Comparison of ENCODE assay signal across 18 mouse cellular contexts in genomic region chr1:59439941-59440340, GRCm38 (mm10).
"Had no signal": no experiment of that assay in that cellular context is flagged by ENCODE, and none has a peak within 500 bp of the region (broad histone marks: within the 10 kb centered on the region; RNA-seq: fewer than 3 reads in every experiment).

No protein-coding gene starts in this region.

- H3K36me3 ChIP-seq: limb, embryonic 12.5 days; limb, embryonic 15.5 days; liver, embryonic 12.5 days; liver, embryonic 15.5 days; midbrain, embryonic 12.5 days; neural tube, embryonic 13.5 days had no signal

- H3K4me2 ChIP-seq: limb, embryonic 12.5 days; limb, embryonic 15.5 days; liver, embryonic 12.5 days; liver, embryonic 15.5 days; midbrain, embryonic 12.5 days; neural tube, embryonic 13.5 days had no signal

- H3K9ac ChIP-seq: limb, embryonic 12.5 days; limb, embryonic 15.5 days; liver, embryonic 12.5 days; liver, embryonic 15.5 days; midbrain, embryonic 12.5 days; neural tube, embryonic 13.5 days had no signal

- DNase-seq: layer of hippocampus, postnatal 36 days; lung, adult 2 months; lung, postnatal 14 days; lung, postnatal 4 days; retina, postnatal 1 day; right cerebral cortex, postnatal 25 days; thymus, adult 18-20 months; thymus, postnatal 36 days had no signal

- H3K27me3 ChIP-seq: limb, embryonic 12.5 days; limb, embryonic 15.5 days; liver, embryonic 12.5 days; liver, embryonic 15.5 days; midbrain, embryonic 12.5 days; neural tube, embryonic 13.5 days had no signal

- H3K27ac ChIP-seq: kidney, postnatal 0 days; left cerebral cortex, adult 2 months; limb, embryonic 12.5 days; limb, embryonic 15.5 days; liver, embryonic 12.5 days; liver, embryonic 15.5 days; midbrain, embryonic 12.5 days; neural tube, embryonic 13.5 days had no signal

- H3K4me3 ChIP-seq: left cerebral cortex, adult 2 months; limb, embryonic 12.5 days; limb, embryonic 15.5 days; liver, embryonic 12.5 days; liver, embryonic 15.5 days; midbrain, embryonic 12.5 days; myocyte; neural tube, embryonic 13.5 days had no signal

- ATAC-seq: liver, embryonic 12.5 days; midbrain, embryonic 16.5 days had no signal

- H3K9me3 ChIP-seq: limb, embryonic 12.5 days; limb, embryonic 15.5 days; liver, embryonic 12.5 days; liver, embryonic 15.5 days; midbrain, embryonic 12.5 days; neural tube, embryonic 13.5 days had no signal
